8 mouse cellular contexts compared by ENCODE assay signal in genomic region chr15:79684616-79685015, GRCm38 (mm10). TPM values are rescaled to one million over a fixed set of nuclear protein-coding genes. Genes with fewer than 3 reads are reported as not detected.
DNase-seq lines count a peak whose midpoint lies in the region; ATAC-seq and TF ChIP-seq lines count a peak whose summit lies in the region.

No protein-coding gene starts in this region.

- H3K9me3 ChIP-seq in heart, embryonic 11.5 days (replicated peaks; ENCODE audit: control insufficient read depth, low read length): no peaks in the 10 kb centered on the region
- no peaks in the 10 kb centered on the region for H3K9me3 ChIP-seq in heart, postnatal 0 days (replicated peaks; ENCODE audit: control insufficient read depth, low read length)
- H3K9me3 ChIP-seq in midbrain, embryonic 10.5 days (replicated peaks): no peaks in the 10 kb centered on the region

- no peak for TF ChIP-seq EP300 in heart, postnatal 0 days (IDR thresholded peaks at IDR 0.05; ENCODE audit: low read depth)

- intact Hi-C loops in heart, postnatal 36 days (cut with DNase I): no loop called here

- H3K27me3 ChIP-seq in heart, embryonic 11.5 days (ENCODE audit: control insufficient read depth, insufficient read depth, low read length): no peaks in the 10 kb centered on the region
- no peaks in the 10 kb centered on the region for H3K27me3 ChIP-seq in heart, postnatal 0 days (ENCODE audit: control insufficient read depth, insufficient read depth, low read length)
- H3K27me3 ChIP-seq in midbrain, embryonic 10.5 days (ENCODE audit: low read depth, poor library complexity, severe bottlenecking): no peaks in the 10 kb centered on the region

- no peak for TF ChIP-seq CTCF in bone marrow, adult 2 months (IDR thresholded peaks at IDR 0.05; ENCODE audit: control insufficient read depth, insufficient read depth, low read length)
- no peak for TF ChIP-seq CTCF in heart, postnatal 0 days (IDR thresholded peaks at IDR 0.05; ENCODE audit: low read depth)

- no peak for TF ChIP-seq POLR2A in bone marrow, adult 2 months (IDR thresholded peaks at IDR 0.05; ENCODE audit: borderline replicate concordance, control insufficient read depth, low read depth, low read length)

- WGBS in heart, embryonic 11.5 days (ENCODE audit: insufficient replicate concordance): 83% methylated on average over 6 of the region's 6 CpGs
- 83% methylated on average over 6 of the region's 6 CpGs for WGBS in bone marrow, adult 2 months
- WGBS in heart, postnatal 0 days: 49% methylated on average over 6 of the region's 6 CpGs
- WGBS in midbrain, embryonic 10.5 days: 93% methylated on average over 6 of the region's 6 CpGs

- peak overlapping the region; percentile 92 for H3K4me2 ChIP-seq in heart, embryonic 11.5 days
- peak overlapping the region; percentile 84 for H3K4me2 ChIP-seq in heart, postnatal 0 days (ENCODE audit: low read depth, low read length)

- no peak for DNase-seq in heart, postnatal 36 days
- DNase-seq in heart, postnatal 0 days (ENCODE audit: low spot score): no peak
- DNase-seq in midbrain, embryonic 10.5 days (ENCODE audit: low spot score): no peak
- no peak for DNase-seq in spleen, adult 12 weeks (ENCODE audit: low spot score)
- DNase-seq in layer of hippocampus, adult 11-12 months (ENCODE audit: low spot score): no peak
- DNase-seq in adrenal gland, postnatal 14 days: no peak

- H3K4me1 ChIP-seq in heart, embryonic 11.5 days (ENCODE audit: control insufficient read depth, insufficient read depth, low read length): peaks cover 57% of the 10 kb centered on the region
- no peaks in the 10 kb centered on the region; the same call in 1 of the 2 replicates for H3K4me1 ChIP-seq in bone marrow, adult 2 months (ENCODE audit: control insufficient read depth, insufficient read depth, low read length)
- peaks cover 58% of the 10 kb centered on the region for H3K4me1 ChIP-seq in heart, postnatal 0 days (ENCODE audit: control insufficient read depth, insufficient read depth)
- peaks cover 58% of the 10 kb centered on the region for H3K4me1 ChIP-seq in midbrain, embryonic 10.5 days

- H3K4me3 ChIP-seq in heart, embryonic 11.5 days (ENCODE audit: low read depth, low read length): peak overlapping the region; percentile 69
- no peak overlapping the region for H3K4me3 ChIP-seq in bone marrow, adult 2 months (replicated peaks; ENCODE audit: control insufficient read depth, low read depth, low read length)
- H3K4me3 ChIP-seq in heart, postnatal 0 days (ENCODE audit: low read depth, low read length): peak overlapping the region; percentile 88
- H3K4me3 ChIP-seq in midbrain, embryonic 10.5 days: peak overlapping the region; percentile 97

- no peaks in the 10 kb centered on the region for H3K36me3 ChIP-seq in heart, embryonic 11.5 days (ENCODE audit: control insufficient read depth, insufficient read depth, low read length)
- no peaks in the 10 kb centered on the region for H3K36me3 ChIP-seq in heart, postnatal 0 days (replicated peaks; ENCODE audit: control insufficient read depth, insufficient read depth, low read length)
- H3K36me3 ChIP-seq in midbrain, embryonic 10.5 days: peaks cover 2% of the 10 kb centered on the region; the same call in 1 of the 2 replicates

- no peak for ATAC-seq in heart, embryonic 11.5 days (replicated peaks; ENCODE audit: insufficient number of reproducible peaks, low FRiP score, low TSS enrichment)
- no peak for ATAC-seq in heart, postnatal 0 days (ENCODE audit: insufficient read depth, low read depth)

- H3K9ac ChIP-seq in heart, embryonic 11.5 days (ENCODE audit: low read depth, low read length): peak overlapping the region; percentile 31; the same call in 1 of the 2 replicates
- H3K9ac ChIP-seq in heart, postnatal 0 days (replicated peaks; ENCODE audit: low read depth, low read length): peak overlapping the region; percentile 94

- H3K27ac ChIP-seq in heart, embryonic 11.5 days (ENCODE audit: low read depth, low read length): no peak overlapping the region
- peak overlapping the region; percentile 54; the same call in 1 of the 2 replicates for H3K27ac ChIP-seq in bone marrow, adult 2 months (ENCODE audit: control insufficient read depth, insufficient read depth, low read depth, low read length, poor library complexity)
- peak overlapping the region; percentile 98 for H3K27ac ChIP-seq in heart, postnatal 0 days (ENCODE audit: low read depth)
- no peak overlapping the region for H3K27ac ChIP-seq in midbrain, embryonic 10.5 days (replicated peaks)

RNA-seq across cellular contexts. Expression of gene Josd1, which starts 3.1 kb away (rescaled TPM):
- polyA plus RNA-seq in heart, embryonic 11.5 days (2014; fragmentation: Nextera tagmentation; extraction: Ambion mirVana): 10.9 and 15.3 TPM in 2 replicates
- total RNA-seq in heart, postnatal 36 days (2021): 10 to 100 TPM; 24.2 to 25.0 TPM
- 15.3 and 20.4 TPM in 2 replicates for polyA plus RNA-seq in bone marrow, adult 2 months (2011; ENCODE audit: insufficient read depth, insufficient read length, low replicate concordance, missing spikeins)
- total RNA-seq in heart, postnatal 0 days (2014; rRNA removed; ENCODE audit: low replicate concordance): 38.4 and 60.6 TPM in 2 replicates
- polyA plus RNA-seq in heart, postnatal 0 days (2015; fragmentation: Nextera tagmentation; extraction: Ambion mirVana): 17.3 and 17.8 TPM in 2 replicates
- polyA plus RNA-seq in midbrain, embryonic 10.5 days (2016; fragmentation: Nextera tagmentation; extraction: Ambion mirVana): 17.6 and 18.9 TPM in 2 replicates
- total RNA-seq in adrenal gland, postnatal 14 days (2021): 38.0 and 43.9 TPM in 2 replicates

RNA-seq across cellular contexts. Expression of gene Gtpbp1, which starts 6.0 kb away (rescaled TPM):
- polyA plus RNA-seq in heart, embryonic 11.5 days (2014; fragmentation: Nextera tagmentation; extraction: Ambion mirVana): 22.7 and 26.3 TPM in 2 replicates
- total RNA-seq in heart, postnatal 36 days (2021): 10 to 100 TPM; 27.2 to 28.4 TPM
- polyA plus RNA-seq in bone marrow, adult 2 months (2011; ENCODE audit: insufficient read depth, insufficient read length, low replicate concordance, missing spikeins): 46.1 and 53.9 TPM in 2 replicates
- total RNA-seq in heart, postnatal 0 days (2014; rRNA removed; ENCODE audit: low replicate concordance): 34.3 and 39.9 TPM in 2 replicates
- polyA plus RNA-seq in heart, postnatal 0 days (2015; fragmentation: Nextera tagmentation; extraction: Ambion mirVana): 18.0 and 20.6 TPM in 2 replicates
- 46.6 and 49.0 TPM in 2 replicates for polyA plus RNA-seq in midbrain, embryonic 10.5 days (2016; fragmentation: Nextera tagmentation; extraction: Ambion mirVana)
- total RNA-seq in adrenal gland, postnatal 14 days (2021): 26.1 and 35.8 TPM in 2 replicates

RNA-seq across cellular contexts. Expression of gene Tomm22, which starts 14.0 kb away (rescaled TPM):
- 260 and 273 TPM in 2 replicates for polyA plus RNA-seq in heart, embryonic 11.5 days (2014; fragmentation: Nextera tagmentation; extraction: Ambion mirVana)
- 100 to 1,000 TPM; 110 to 120 TPM for total RNA-seq in heart, postnatal 36 days (2021)
- polyA plus RNA-seq in bone marrow, adult 2 months (2011; ENCODE audit: insufficient read depth, insufficient read length, low replicate concordance, missing spikeins): 96.4 and 126 TPM in 2 replicates
- total RNA-seq in heart, postnatal 0 days (2014; rRNA removed; ENCODE audit: low replicate concordance): 208 and 280 TPM in 2 replicates
- 273 and 276 TPM in 2 replicates for polyA plus RNA-seq in heart, postnatal 0 days (2015; fragmentation: Nextera tagmentation; extraction: Ambion mirVana)
- polyA plus RNA-seq in midbrain, embryonic 10.5 days (2016; fragmentation: Nextera tagmentation; extraction: Ambion mirVana): 252 and 279 TPM in 2 replicates
- 116 and 120 TPM in 2 replicates for total RNA-seq in adrenal gland, postnatal 14 days (2021)

RNA-seq across cellular contexts. Expression of gene Cby1, which starts 25.6 kb away (rescaled TPM):
- 38.2 and 45.4 TPM in 2 replicates for polyA plus RNA-seq in heart, embryonic 11.5 days (2014; fragmentation: Nextera tagmentation; extraction: Ambion mirVana)
- total RNA-seq in heart, postnatal 36 days (2021): 10 to 100 TPM; 21.3 to 23.5 TPM
- 7.4 and 13.3 TPM in 2 replicates for polyA plus RNA-seq in bone marrow, adult 2 months (2011; ENCODE audit: insufficient read depth, insufficient read length, low replicate concordance, missing spikeins)
- 31.9 and 35.1 TPM in 2 replicates for total RNA-seq in heart, postnatal 0 days (2014; rRNA removed; ENCODE audit: low replicate concordance)
- polyA plus RNA-seq in heart, postnatal 0 days (2015; fragmentation: Nextera tagmentation; extraction: Ambion mirVana): 53.8 and 55.9 TPM in 2 replicates
- polyA plus RNA-seq in midbrain, embryonic 10.5 days (2016; fragmentation: Nextera tagmentation; extraction: Ambion mirVana): 88.0 and 89.1 TPM in 2 replicates
- total RNA-seq in adrenal gland, postnatal 14 days (2021): 21.9 and 24.8 TPM in 2 replicates

RNA-seq across cellular contexts. Expression of gene Fam227a, which starts 25.9 kb away (rescaled TPM):
- 0.87 and 1.7 TPM in 2 replicates for polyA plus RNA-seq in heart, embryonic 11.5 days (2014; fragmentation: Nextera tagmentation; extraction: Ambion mirVana)
- 1 to 10 TPM in 1 of 2 experiments, under 1 TPM in 1; 0.78 to 1.7 TPM for total RNA-seq in heart, postnatal 36 days (2021)
- polyA plus RNA-seq in bone marrow, adult 2 months (2011; ENCODE audit: insufficient read depth, insufficient read length, low replicate concordance, missing spikeins): 2.7 and 8.5 TPM in 2 replicates
- 1.7 and 1.9 TPM in 2 replicates for total RNA-seq in heart, postnatal 0 days (2014; rRNA removed; ENCODE audit: low replicate concordance)
- polyA plus RNA-seq in heart, postnatal 0 days (2015; fragmentation: Nextera tagmentation; extraction: Ambion mirVana): 0.31 and 0.48 TPM in 2 replicates
- polyA plus RNA-seq in midbrain, embryonic 10.5 days (2016; fragmentation: Nextera tagmentation; extraction: Ambion mirVana): 2.2 and 2.4 TPM in 2 replicates
- 2.6 and 4.8 TPM in 2 replicates for total RNA-seq in adrenal gland, postnatal 14 days (2021)

Comparison
In these comparisons a context has a peak if more than half of its experiments do, and no peak if none do; other contexts are left out.
1. H3K27ac ChIP-seq: peak in bone marrow, adult 2 months (single experiment) and heart, postnatal 0 days (single experiment); none in heart, embryonic 11.5 days (single experiment) and midbrain, embryonic 10.5 days (single experiment).